Mouse (Mus musculus): ENCODE measurements at regions not wholly inside any gene's neighbourhood (a gene's known extent, or its start where the extent isn't known, plus 50 kb on each side); places are given as distances from the start of the nearest gene placed in this dataset.

DNA sequence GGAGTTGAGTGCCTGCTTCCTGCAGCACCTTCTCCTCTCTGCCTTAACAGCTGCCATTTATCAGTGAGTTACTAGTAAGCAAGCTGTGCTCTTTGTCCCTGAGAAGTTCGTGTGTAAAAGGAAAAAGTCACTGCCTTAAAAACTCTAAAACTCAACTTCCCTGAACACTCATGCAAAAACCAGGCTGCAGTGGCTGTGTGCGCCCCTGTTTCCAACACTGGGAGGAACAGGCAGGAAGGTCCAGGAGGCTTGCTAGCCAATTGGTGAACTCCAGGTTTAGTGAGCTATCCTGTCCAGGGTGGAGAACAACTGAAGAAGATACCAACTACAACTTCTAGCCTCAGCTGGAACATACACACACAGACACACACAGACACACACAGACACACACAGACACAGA is 81.0 kb upstream of the Parp11 start:
- Histone ChIP-seq H3K9me3 (ENCODE audit: control insufficient read depth, insufficient read depth, low read depth, low read length) (no peaks in the 10 kb centered on the region), H3K4me3 (ENCODE audit: insufficient read depth in 1 of 2, low read depth in 1 of 2, low read length in 2 of 2, poor library complexity in 1 of 2, severe bottlenecking in 1 of 2) (no peak overlapping the region), H3K36me3 (ENCODE audit: control insufficient read depth, insufficient read depth, low read length, poor library complexity, severe bottlenecking) (no peaks in the 10 kb centered on the region), H3K9ac (ENCODE audit: insufficient read depth, low read depth, low read length, poor library complexity, severe bottlenecking) (no peak overlapping the region), H3K4me1 (ENCODE audit: control insufficient read depth in 2 of 2, insufficient read depth in 2 of 2, low read length in 2 of 2, poor library complexity in 1 of 2) (no peaks in the 10 kb centered on the region), H3K27ac (ENCODE audit: insufficient read depth, low read depth, low read length, poor library complexity, severe bottlenecking) (no peak overlapping the region)
- TF ChIP-seq CHD2 (IDR thresholded peaks at IDR 0.05; ENCODE audit: low read depth, low read length) (no peak), MAFK (IDR thresholded peaks at IDR 0.05; ENCODE audit: insufficient read depth, low read depth, low read length) (no peak), ZC3H11A (IDR thresholded peaks at IDR 0.05; ENCODE audit: borderline replicate concordance, low read depth, low read length) (no peak), ZNF384 (IDR thresholded peaks at IDR 0.05; ENCODE audit: low read depth, low read length) (no peak), HCFC1 (IDR thresholded peaks at IDR 0.05; ENCODE audit: borderline replicate concordance, insufficient read depth, low read length) (no peak)
- in situ Hi-C loops (cut with MboI; ENCODE audit: low sequenced_read_pairs in 2 of 2, unreplicated experiment in 2 of 2): loop anchor here (10.0 to 25.0 kb wide), 2 partner anchors 221 to 228 kb away; no protein-coding TSS in a partner anchor
- DNase-seq (ENCODE audit: low read depth, low spot score): no peak

GRCm38 (mm10) chr6:127373052-127373451 is 73.6 kb upstream of the Parp11 start:
- no peaks in the 10 kb centered on the region for H3K36me3 ChIP-seq (ENCODE audit: control insufficient read depth, insufficient read depth, low read length, poor library complexity, severe bottlenecking)
- no peak overlapping the region for H3K4me3 ChIP-seq (ENCODE audit: insufficient read depth in 1 of 2, low read depth in 1 of 2, low read length in 2 of 2, poor library complexity in 1 of 2, severe bottlenecking in 1 of 2)
- no peak overlapping the region for H3K9ac ChIP-seq (ENCODE audit: insufficient read depth, low read depth, low read length, poor library complexity, severe bottlenecking)
- in situ Hi-C loops (cut with MboI; ENCODE audit: low sequenced_read_pairs in 2 of 2, unreplicated experiment in 2 of 2): loop anchor here in 1 of 2 experiments (25.0 kb wide), 1 partner anchor 236 kb away; no protein-coding TSS in a partner anchor
- no peak overlapping the region for H3K27ac ChIP-seq (ENCODE audit: insufficient read depth, low read depth, low read length, poor library complexity, severe bottlenecking)
- H3K9me3 ChIP-seq (ENCODE audit: control insufficient read depth, insufficient read depth, low read depth, low read length): no peaks in the 10 kb centered on the region
- DNase-seq (ENCODE audit: low read depth, low spot score): no peak
- no peaks in the 10 kb centered on the region for H3K4me1 ChIP-seq (ENCODE audit: control insufficient read depth in 2 of 2, insufficient read depth in 2 of 2, low read length in 2 of 2, poor library complexity in 1 of 2)
- TF ChIP-seq ZNF384 (IDR thresholded peaks at IDR 0.05; ENCODE audit: low read depth, low read length) (no peak), HCFC1 (IDR thresholded peaks at IDR 0.05; ENCODE audit: borderline replicate concordance, insufficient read depth, low read length) (no peak), ZC3H11A (IDR thresholded peaks at IDR 0.05; ENCODE audit: borderline replicate concordance, low read depth, low read length) (no peak)

GRCm38 (mm10) chr6:127373797-127374463 is 72.7 kb upstream of the Parp11 start:
- no peak overlapping the region for H3K4me3 ChIP-seq (ENCODE audit: insufficient read depth in 1 of 2, low read depth in 1 of 2, low read length in 2 of 2, poor library complexity in 1 of 2, severe bottlenecking in 1 of 2)
- no peaks in the 10 kb centered on the region for H3K9me3 ChIP-seq (ENCODE audit: control insufficient read depth, insufficient read depth, low read depth, low read length)
- H3K9ac ChIP-seq (ENCODE audit: insufficient read depth, low read depth, low read length, poor library complexity, severe bottlenecking): no peak overlapping the region
- H3K27ac ChIP-seq (ENCODE audit: insufficient read depth, low read depth, low read length, poor library complexity, severe bottlenecking): no peak overlapping the region
- DNase-seq (ENCODE audit: low read depth, low spot score): no peak
- TF ChIP-seq ZC3H11A (IDR thresholded peaks at IDR 0.05; ENCODE audit: borderline replicate concordance, low read depth, low read length): no peak
- TF ChIP-seq HCFC1 (IDR thresholded peaks at IDR 0.05; ENCODE audit: borderline replicate concordance, insufficient read depth, low read length): no peak
- TF ChIP-seq ZNF384 (IDR thresholded peaks at IDR 0.05; ENCODE audit: low read depth, low read length): no peak
- no peak for TF ChIP-seq MAFK (IDR thresholded peaks at IDR 0.05; ENCODE audit: insufficient read depth, low read depth, low read length)
- TF ChIP-seq CHD2 (IDR thresholded peaks at IDR 0.05; ENCODE audit: low read depth, low read length): no peak
- in situ Hi-C loops (cut with MboI; ENCODE audit: low sequenced_read_pairs in 2 of 2, unreplicated experiment in 2 of 2): loop anchor here in 1 of 2 experiments (25.0 kb wide), 1 partner anchor 237 kb away; no protein-coding TSS in a partner anchor
- H3K4me1 ChIP-seq (ENCODE audit: control insufficient read depth in 2 of 2, insufficient read depth in 2 of 2, low read length in 2 of 2, poor library complexity in 1 of 2): no peaks in the 10 kb centered on the region
- no peaks in the 10 kb centered on the region for H3K36me3 ChIP-seq (ENCODE audit: control insufficient read depth, insufficient read depth, low read length, poor library complexity, severe bottlenecking)

DNA sequence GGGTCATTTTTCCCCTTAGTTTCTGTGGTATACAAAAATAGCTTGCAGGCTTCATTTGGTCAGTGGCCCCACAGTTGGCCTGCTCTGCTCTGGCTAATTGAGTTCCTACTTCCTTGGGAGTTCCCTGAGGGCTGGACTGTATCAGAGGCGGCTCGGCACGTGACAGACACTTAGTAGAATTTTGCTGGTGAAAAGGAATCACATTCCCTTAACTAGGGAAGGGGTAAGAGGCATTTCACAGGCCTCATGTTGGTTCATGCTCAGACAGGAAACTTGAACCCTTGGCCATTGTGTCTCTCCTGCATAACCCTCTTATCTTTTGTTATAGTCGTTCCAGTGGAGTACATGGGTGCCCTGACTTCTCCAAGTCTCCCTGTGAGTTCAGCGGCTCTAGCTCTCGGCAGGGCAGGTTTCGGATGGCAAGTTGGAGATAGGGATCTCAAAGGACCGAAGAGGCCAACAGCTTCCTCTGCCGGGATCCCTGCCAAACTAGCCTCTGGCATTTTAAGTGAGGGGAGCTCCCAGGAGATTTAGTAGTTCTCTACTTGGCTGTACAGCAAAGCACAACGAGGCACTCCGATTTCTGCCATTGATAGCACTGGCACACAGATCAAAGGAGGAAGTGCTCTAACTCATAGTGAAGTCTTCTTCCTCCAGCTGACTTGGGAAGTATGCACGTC is 72.0 kb upstream of the Parp11 start:
- Histone ChIP-seq H3K36me3 (ENCODE audit: control insufficient read depth, insufficient read depth, low read length, poor library complexity, severe bottlenecking) (no peaks in the 10 kb centered on the region), H3K9ac (ENCODE audit: insufficient read depth, low read depth, low read length, poor library complexity, severe bottlenecking) (no peak overlapping the region), H3K27ac (ENCODE audit: insufficient read depth, low read depth, low read length, poor library complexity, severe bottlenecking) (no peak overlapping the region), H3K4me3 (ENCODE audit: insufficient read depth in 1 of 2, low read depth in 1 of 2, low read length in 2 of 2, poor library complexity in 1 of 2, severe bottlenecking in 1 of 2) (no peak overlapping the region), H3K9me3 (ENCODE audit: control insufficient read depth, insufficient read depth, low read depth, low read length) (no peaks in the 10 kb centered on the region), H3K4me1 (ENCODE audit: control insufficient read depth in 2 of 2, insufficient read depth in 2 of 2, low read length in 2 of 2, poor library complexity in 1 of 2) (no peaks in the 10 kb centered on the region)
- DNase-seq (ENCODE audit: low read depth, low spot score): no peak
- TF ChIP-seq HCFC1 (IDR thresholded peaks at IDR 0.05; ENCODE audit: borderline replicate concordance, insufficient read depth, low read length) (no peak), MAFK (IDR thresholded peaks at IDR 0.05; ENCODE audit: insufficient read depth, low read depth, low read length) (no peak), ZNF384 (IDR thresholded peaks at IDR 0.05; ENCODE audit: low read depth, low read length) (no peak)
- in situ Hi-C loops (cut with MboI; ENCODE audit: low sequenced_read_pairs in 2 of 2, unreplicated experiment in 2 of 2): loop anchor here in 1 of 2 experiments (25.0 kb wide), 1 partner anchor 237 kb away; no protein-coding TSS in a partner anchor

Data from ES-E14 (cell line).